ENCODE assay signal across 9 mouse cellular contexts in genomic region chr11:20896277-20897123, GRCm38 (mm10).
A peak's percentile ranks its signal among the peaks of the same experiment; 100 is the strongest.
DNase-seq lines count a peak whose midpoint lies in the region; ATAC-seq and TF ChIP-seq lines count a peak whose summit lies in the region.
"Had no signal": no experiment of that assay in that cellular context is flagged by ENCODE, and none has a peak within 500 bp of the region (broad histone marks: within the 10 kb centered on the region; RNA-seq: fewer than 3 reads in every experiment).

No protein-coding gene starts in this region.

- H3K36me3 ChIP-seq in MEL (ENCODE audit: control insufficient read depth in 1 of 2, insufficient read depth in 2 of 2, low read length in 2 of 2): peaks cover 0 to 7% of the 10 kb centered on the region in 2 experiments; a peak in 2 of 4 replicates
- no peaks in the 10 kb centered on the region for H3K36me3 ChIP-seq in heart, embryonic 10.5 days
- H3K36me3 ChIP-seq in midbrain, embryonic 15.5 days (replicated peaks): no peaks in the 10 kb centered on the region
- no peaks in the 10 kb centered on the region for H3K36me3 ChIP-seq in hindbrain, embryonic 16.5 days (ENCODE audit: control insufficient read depth, insufficient read depth, low read length)
- H3K36me3 ChIP-seq: neural tube, embryonic 12.5 days had no signal

- H3K4me3 ChIP-seq in MEL (ENCODE audit: control insufficient read depth in 1 of 2, insufficient read depth in 1 of 2, low read depth in 2 of 2, low read length in 2 of 2): no peak overlapping the region
- no peak overlapping the region for H3K4me3 ChIP-seq in heart, embryonic 10.5 days
- no peak overlapping the region for H3K4me3 ChIP-seq in midbrain, embryonic 15.5 days
- H3K4me3 ChIP-seq in hindbrain, embryonic 16.5 days (ENCODE audit: low read length): no peak overlapping the region
- H3K4me3 ChIP-seq: neural tube, embryonic 12.5 days had no signal

- no peak for TF ChIP-seq POLR2A in MEL (IDR thresholded peaks at IDR 0.05; ENCODE audit: control insufficient read depth in 1 of 2, insufficient read depth in 1 of 2, low read depth in 1 of 2, low read length in 2 of 2, poor library complexity in 1 of 2)

- no peaks in the 10 kb centered on the region for H3K79me2 ChIP-seq in MEL (ENCODE audit: control insufficient read depth, insufficient read depth, low read length, poor library complexity)

- peak; percentile 67 to 81 for TF ChIP-seq EP300 in MEL (IDR thresholded peaks at IDR 0.05; ENCODE audit: low read depth in 1 of 2, low read length in 2 of 2)

- DNase-seq in MEL (ENCODE audit: low read depth, low spot score): peak; percentile 68
- DNase-seq in adrenal gland, adult 8-10 months: peak; percentile 50
- no peak for DNase-seq in heart, embryonic 10.5 days (ENCODE audit: low spot score)
- DNase-seq in kidney, postnatal 25 days: peak; percentile 53 to 75
- DNase-seq in retina, postnatal 1 day: no peak

- H3K9ac ChIP-seq in MEL (ENCODE audit: control insufficient read depth, low read depth, low read length, poor library complexity, severe bottlenecking): no peak overlapping the region
- H3K9ac ChIP-seq in midbrain, embryonic 15.5 days: no peak overlapping the region
- H3K9ac ChIP-seq in hindbrain, embryonic 16.5 days (ENCODE audit: low read depth, low read length): no peak overlapping the region
- H3K9ac ChIP-seq: neural tube, embryonic 12.5 days had no signal

- no peak overlapping the region for H3K4me2 ChIP-seq in midbrain, embryonic 15.5 days
- H3K4me2 ChIP-seq in hindbrain, embryonic 16.5 days (ENCODE audit: low read length): no peak overlapping the region
- H3K4me2 ChIP-seq: neural tube, embryonic 12.5 days had no signal

- no peaks in the 10 kb centered on the region for H3K9me3 ChIP-seq in MEL (replicated peaks; ENCODE audit: insufficient read depth, low read length)
- H3K9me3 ChIP-seq in heart, embryonic 10.5 days: no peaks in the 10 kb centered on the region
- H3K9me3 ChIP-seq in midbrain, embryonic 15.5 days: no peaks in the 10 kb centered on the region
- H3K9me3 ChIP-seq in hindbrain, embryonic 16.5 days (ENCODE audit: control insufficient read depth, low read length): no peaks in the 10 kb centered on the region
- H3K9me3 ChIP-seq: neural tube, embryonic 12.5 days had no signal

- WGBS in heart, embryonic 10.5 days: 33% methylated on average over 11 of the region's 11 CpGs
- WGBS in midbrain, embryonic 15.5 days: 68% methylated on average over 11 of the region's 11 CpGs
- 64% methylated on average over 11 of the region's 11 CpGs for WGBS in hindbrain, embryonic 16.5 days

- no peak overlapping the region for H3K27ac ChIP-seq in MEL (ENCODE audit: control insufficient read depth, low read depth, low read length)
- peak overlapping the region; percentile 81 for H3K27ac ChIP-seq in heart, embryonic 10.5 days
- H3K27ac ChIP-seq in midbrain, embryonic 15.5 days: no peak overlapping the region
- H3K27ac ChIP-seq in hindbrain, embryonic 16.5 days (ENCODE audit: low read depth, low read length): no peak overlapping the region
- H3K27ac ChIP-seq: neural tube, embryonic 12.5 days had no signal

- ATAC-seq in midbrain, embryonic 15.5 days (replicated peaks): 0 out of 2 replicates have a peak, but pooled peaks have one; percentile 33
- ATAC-seq in inflammation-experienced regulatory T-cells, adult 6 months: no peak
- no peak; the same call in 1 of the 2 replicates for ATAC-seq in hindbrain, embryonic 16.5 days

- TF ChIP-seq RAD21 in MEL (IDR thresholded peaks at IDR 0.05; ENCODE audit: low read depth, low read length): no peak

- peaks cover 0 to 22% of the 10 kb centered on the region in 2 experiments; a peak in 2 of 4 replicates for H3K4me1 ChIP-seq in MEL (ENCODE audit: control insufficient read depth in 1 of 2, insufficient read depth in 2 of 2, low read length in 2 of 2)
- H3K4me1 ChIP-seq in heart, embryonic 10.5 days: peaks cover 22% of the 10 kb centered on the region
- peaks cover 4% of the 10 kb centered on the region; the same call in 1 of the 2 replicates for H3K4me1 ChIP-seq in midbrain, embryonic 15.5 days
- peaks cover 3% of the 10 kb centered on the region; the same call in 1 of the 2 replicates for H3K4me1 ChIP-seq in hindbrain, embryonic 16.5 days (ENCODE audit: control insufficient read depth, insufficient read depth, low read depth, low read length)

- peaks cover 0 to 2% of the 10 kb centered on the region in 2 experiments; a peak in 3 of 4 replicates for H3K27me3 ChIP-seq in MEL (ENCODE audit: control insufficient read depth in 1 of 2, insufficient read depth in 2 of 2, low read length in 2 of 2)
- no peaks in the 10 kb centered on the region for H3K27me3 ChIP-seq in heart, embryonic 10.5 days (ENCODE audit: insufficient read depth, poor library complexity, severe bottlenecking)
- H3K27me3 ChIP-seq in midbrain, embryonic 15.5 days (replicated peaks): no peaks in the 10 kb centered on the region
- no peaks in the 10 kb centered on the region for H3K27me3 ChIP-seq in hindbrain, embryonic 16.5 days (replicated peaks; ENCODE audit: control insufficient read depth, insufficient read depth, low read length)
- H3K27me3 ChIP-seq: neural tube, embryonic 12.5 days had no signal

- TF ChIP-seq CTCF in MEL (IDR thresholded peaks at IDR 0.05 in 2 of 3, conservative IDR thresholded peaks at IDR 0.05 in 1 of 3; ENCODE audit: control insufficient read depth in 1 of 3, insufficient read depth in 1 of 3, low read depth in 2 of 3, low read length in 3 of 3, poor library complexity in 1 of 3, severe bottlenecking in 1 of 3): no peak

TF ChIP-seq in MEL, 35 proteins besides CTCF, POLR2A, EP300 and RAD21:
- TF ChIP-seq TCF12 (IDR thresholded peaks at IDR 0.05; ENCODE audit: low read depth, low read length) (peak; percentile 56; the same call in 1 of the 2 replicates), POLR2AphosphoS5 (IDR thresholded peaks at IDR 0.05; ENCODE audit: borderline replicate concordance, low read depth, low read length) (no peak), TAL1 (IDR thresholded peaks at IDR 0.05; ENCODE audit: low read length) (peak; percentile 91), RCOR1 (IDR thresholded peaks at IDR 0.05; ENCODE audit: low read depth, low read length) (peak; percentile 75), USF1 (IDR thresholded peaks at IDR 0.05; ENCODE audit: low read depth, low read length) (no peak), CHD1 (IDR thresholded peaks at IDR 0.05; ENCODE audit: low read depth, low read length) (no peak), MAFK (IDR thresholded peaks at IDR 0.05; ENCODE audit: borderline replicate concordance, low read depth, low read length) (peak; percentile 18; the same call in 1 of the 2 replicates), ETS1 (IDR thresholded peaks at IDR 0.05; ENCODE audit: low read depth, low read length) (peak; percentile 76), GATA1 (IDR thresholded peaks at IDR 0.05; ENCODE audit: low read depth, low read length) (peak; percentile 73)

Comparison
In these comparisons a context has a peak if more than half of its experiments do, and no peak if none do; other contexts are left out.
1. DNase-seq: peak in MEL (single experiment), adrenal gland, adult 8-10 months (single experiment) and kidney, postnatal 25 days (2 of 2); none in heart, embryonic 10.5 days (single experiment) and retina, postnatal 1 day (single experiment).